Mouse (Mus musculus) layer of hippocampus, adult 9-11 months (tissue): ENCODE results near the gene Sh2d5.

Source experiments
- DNase-seq: peaks from one replicate; pipeline ENCODE4 v3.0.0; 2022

The Sh2d5 gene

GRCm38 (mm10) chr4:138250088-138250960, at the start of gene Sh2d5, which contains the start of gene Kif17:
Gene Sh2d5, plus strand, starts transcription at chr4:138250403.
Gene Kif17, plus strand, starts transcription at chr4:138250435.
- DNase-seq, result peak; percentile 94

GRCm38 (mm10) chr4:138200769-138201168, 49.4 kb upstream of the Sh2d5 start:
- no peak for DNase-seq

GRCm38 (mm10) chr4:138201696-138202095, 48.5 kb upstream of the Sh2d5 start:
- DNase-seq, result no peak

GRCm38 (mm10) chr4:138210116-138210515, 40.1 kb upstream of the Sh2d5 start:
- no peak for DNase-seq

- no peak for DNase-seq
Measured at GRCm38 (mm10) chr4:138213861-138214260, 36.3 kb upstream of the Sh2d5 start.

GRCm38 (mm10) chr4:138215671-138216199, 34.5 kb upstream of the Sh2d5 start:
- no peak for DNase-seq

GRCm38 (mm10) chr4:138216200-138216890, 33.9 kb upstream of the Sh2d5 start, which contains the start of gene Hp1bp3:
Gene Hp1bp3, plus strand, starts transcription at chr4:138216296.
- DNase-seq, result peak; percentile 79

- peak; percentile 99 for DNase-seq
Measured at GRCm38 (mm10) chr4:138216891-138217392, 33.3 kb upstream of the Sh2d5 start.

- DNase-seq, result no peak
Measured at GRCm38 (mm10) chr4:138217441-138217840, 32.8 kb upstream of the Sh2d5 start.

- DNase-seq, result no peak
Measured at GRCm38 (mm10) chr4:138217951-138218685, 32.1 kb upstream of the Sh2d5 start.

GRCm38 (mm10) chr4:138219331-138219730, 30.9 kb upstream of the Sh2d5 start:
- DNase-seq, result no peak

GRCm38 (mm10) chr4:138220761-138221160, 29.4 kb upstream of the Sh2d5 start:
- DNase-seq, result no peak

- DNase-seq, result no peak
Measured at GRCm38 (mm10) chr4:138221406-138221805, 28.8 kb upstream of the Sh2d5 start.

- DNase-seq, result no peak
Measured at GRCm38 (mm10) chr4:138222396-138222795, 27.8 kb upstream of the Sh2d5 start.

GRCm38 (mm10) chr4:138223623-138224022, 26.6 kb upstream of the Sh2d5 start:
- no peak for DNase-seq

- DNase-seq, result peak; percentile 90
Measured at GRCm38 (mm10) chr4:138246756-138247665, 3.2 kb upstream of the Sh2d5 start.

- no peak for DNase-seq
Measured at GRCm38 (mm10) chr4:138251819-138252218, 1.6 kb downstream of the Sh2d5 start.

GRCm38 (mm10) chr4:138252231-138252630, 2.0 kb downstream of the Sh2d5 start:
- no peak for DNase-seq

GRCm38 (mm10) chr4:138257116-138257687, 7.0 kb downstream of the Sh2d5 start:
- DNase-seq, result no peak

GRCm38 (mm10) chr4:138258663-138259062, 8.5 kb downstream of the Sh2d5 start:
- no peak for DNase-seq

GRCm38 (mm10) chr4:138259482-138259881, 9.3 kb downstream of the Sh2d5 start:
- no peak for DNase-seq
